Mouse (Mus musculus) Patski (cell line): Measurements from ENCODE around the gene Smim14. TPM values are rescaled to one million over a fixed set of nuclear protein-coding genes. Genes with fewer than 3 reads are reported as not detected.

Source experiments
- ATAC-seq: fragments of 100-300 bp; one replicate; pipeline ENCODE4 v1.8.0; 2021
- CTCF ChIA-PET: fragments of 350-600 bp; sonication (Branson Sonifier 250); formaldehyde crosslinking; loops from one replicate; lab custom pipeline; 2022; ENCODE audit warnings: inconsistent platforms; lab: Charles Lee
- POLR2A ChIA-PET: fragments of 350-600 bp; sonication (Branson Sonifier 250); formaldehyde crosslinking; loops from one replicate; lab custom pipeline; 2022; ENCODE audit warnings: antibody characterized with exemption, inconsistent platforms; lab: Charles Lee
- DNase-seq: peaks from one replicate; pipeline ENCODE4 v3.0.0-alpha.2; 2011; ENCODE audit warnings: low read depth, low spot score
- H3K27me3 ChIP-seq: fragments of 371-371 bp; one replicate; pipeline ENCODE4 v1.5.1; 2021
- CTCF ChIP-seq: fragments of 100-300 bp; IDR thresholded peaks from one replicate; pipeline ENCODE4 v1.5.1; 2021
- in situ Hi-C: fragments of 300-500 bp; cut with MboI; formaldehyde crosslinking; loops from 3 replicates; pipeline ENCODE4 v1.11.1; 2018; ENCODE audit warnings: low pct_unique_long_range_greater_than_20kb, mixed read lengths
- polyA plus RNA-seq: library from polyadenylated mRNA; unstranded; gene quantifications from one replicate; pipeline ENCODE4 v1.2.3, GENCODE M21; 2021

The Smim14 gene
- polyA plus RNA-seq, 1 experiment from 2014 or later: 122 TPM

DNA sequence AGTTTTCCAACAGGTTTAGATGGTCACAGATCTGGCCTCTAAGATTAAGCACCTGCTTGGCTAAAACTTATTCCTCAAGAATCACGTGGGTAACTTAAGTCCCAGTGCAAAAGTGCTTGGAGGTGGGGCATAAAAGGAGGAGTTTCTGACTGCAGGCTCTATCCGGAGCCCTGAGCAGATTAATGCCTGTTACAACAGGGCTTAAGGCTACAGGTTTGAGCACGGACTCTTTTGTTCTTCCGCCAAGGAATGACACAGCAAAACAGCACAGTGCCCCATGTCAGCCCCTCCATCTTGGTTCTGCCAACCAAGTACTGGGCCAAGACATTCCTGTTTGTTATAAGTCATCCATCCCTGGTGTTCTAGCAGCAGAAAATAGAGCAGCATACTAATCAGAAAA lies 108.7 kb downstream of the Smim14 start:
- POLR2A ChIA-PET: no interaction called here
- CTCF ChIA-PET: no interaction called here

DNA sequence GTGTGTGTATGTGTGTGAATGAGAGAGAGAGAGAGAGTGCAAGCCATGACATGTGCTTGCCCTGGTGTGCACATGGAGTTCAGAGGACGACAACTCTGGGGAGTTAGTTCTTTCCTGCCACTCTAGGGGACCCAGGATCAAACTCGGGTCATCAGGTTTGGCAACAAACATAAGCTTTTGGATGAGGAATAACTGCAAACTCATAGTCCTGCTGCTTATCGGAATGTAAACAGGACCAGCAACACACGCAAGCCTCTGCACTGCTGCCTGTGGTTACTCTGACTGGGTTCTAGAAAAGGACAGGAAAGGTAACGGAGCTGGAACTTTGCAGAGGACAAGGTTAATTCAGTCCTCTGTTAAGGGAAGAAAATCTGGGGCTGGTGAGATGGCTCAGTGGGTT lies 111.7 kb downstream of the Smim14 start:
- DNase-seq (no peak), ATAC-seq (no peak)
- in situ Hi-C loops: no loop called here
- no peak for TF ChIP-seq CTCF
- CTCF ChIA-PET: no interaction called here
- H3K27me3 ChIP-seq: no peaks in the 10 kb centered on the region
- POLR2A ChIA-PET: interaction anchor here (0.7 to 1.7 kb wide), 2 partner anchors 10 to 11 kb away, joined by 4 read pairs; partner anchors contain the start of gene Ugdh

More for the DNA sequence above, 108.7 kb downstream of the Smim14 start:
- ATAC-seq (no peak), DNase-seq (no peak)
- H3K27me3 ChIP-seq: no peaks in the 10 kb centered on the region
- in situ Hi-C loops: no loop called here
- no peak for TF ChIP-seq CTCF

DNA sequence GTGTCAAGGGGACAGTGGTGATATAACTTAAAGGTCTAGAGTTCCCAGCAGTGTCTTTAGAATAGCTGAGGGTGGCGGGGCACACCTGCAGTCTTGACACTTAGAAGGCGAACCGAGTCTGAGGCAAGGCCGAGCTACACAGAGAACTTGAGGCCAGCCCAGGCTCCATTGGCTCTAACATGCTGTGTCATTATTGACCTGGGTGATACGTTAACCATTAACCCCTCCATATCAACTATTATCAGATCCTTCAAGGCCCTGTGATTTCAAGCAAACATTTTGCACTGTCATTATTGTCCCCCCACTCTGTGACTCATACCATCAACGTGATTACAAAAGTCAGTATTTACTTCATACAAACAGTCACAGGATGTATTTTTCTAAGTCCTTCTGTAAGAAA lies 112.8 kb downstream of the Smim14 start:
- in situ Hi-C loops: no loop called here
- DNase-seq (no peak), ATAC-seq (no peak)
- ChIA-PET POLR2A (interaction anchor here (0.7 kb wide), 1 partner anchor 10 kb away, joined by 4 read pairs; no protein-coding TSS in a partner anchor), CTCF (interaction anchor here (1.4 kb wide), 1 partner anchor 101 kb away, joined by 4 read pairs; no protein-coding TSS in a partner anchor)
- no peak for TF ChIP-seq CTCF
- H3K27me3 ChIP-seq: no peaks in the 10 kb centered on the region

DNA sequence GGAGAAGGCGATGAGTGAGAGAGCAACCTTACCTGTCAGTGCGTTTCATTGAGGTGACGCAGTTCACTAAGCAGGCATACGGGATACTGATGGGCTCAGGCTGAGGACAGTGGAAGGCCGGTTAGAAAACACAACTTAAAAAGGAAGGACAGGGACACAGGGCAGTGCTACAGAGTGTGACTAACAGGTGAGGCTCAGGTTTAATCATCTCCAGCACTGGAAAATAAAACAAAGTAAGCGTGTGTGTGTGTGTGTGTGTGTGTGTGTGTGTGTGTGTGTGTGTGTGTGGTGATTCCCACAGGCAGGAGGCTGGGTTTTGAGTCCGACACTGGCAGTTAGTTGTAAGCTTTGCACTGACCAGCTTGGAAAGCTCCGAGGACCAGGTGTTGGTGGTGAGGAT lies 114.2 kb downstream of the Smim14 start:
- no peak for DNase-seq
- no peak for ATAC-seq
- ChIA-PET CTCF (interaction anchor here (1.4 kb wide), 1 partner anchor 103 kb away, joined by 4 read pairs; no protein-coding TSS in a partner anchor), POLR2A (no interaction called here)
- H3K27me3 ChIP-seq: no peaks in the 10 kb centered on the region
- no peak for TF ChIP-seq CTCF
- in situ Hi-C loops: no loop called here

DNA sequence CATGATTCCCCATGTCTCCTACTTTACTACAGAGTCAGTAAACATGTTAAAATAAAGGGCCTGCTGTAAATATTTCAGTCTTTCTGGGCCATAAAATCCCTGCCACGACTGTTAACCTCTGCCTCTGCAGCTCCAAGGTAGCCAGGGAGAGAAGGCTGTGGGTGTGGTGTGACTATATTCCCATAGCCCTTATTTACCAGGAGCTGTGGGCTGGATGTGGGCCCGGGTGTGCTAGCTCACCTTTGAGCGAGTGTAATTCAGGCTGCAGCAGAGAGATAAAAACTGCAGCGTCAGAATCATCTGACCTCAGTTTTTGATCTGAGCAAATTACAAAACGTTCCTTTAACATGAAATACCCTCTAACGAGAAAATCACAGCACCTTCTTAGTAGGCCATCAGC lies 116.2 kb downstream of the Smim14 start:
- DNase-seq (no peak), ATAC-seq (no peak)
- H3K27me3 ChIP-seq: no peaks in the 10 kb centered on the region
- ChIA-PET CTCF (interaction anchor here (1.0 to 1.4 kb wide), 2 partner anchors 12 to 273 kb away, joined by 3 read pairs; no protein-coding TSS in a partner anchor), POLR2A (no interaction called here)
- in situ Hi-C loops: no loop called here
- no peak for TF ChIP-seq CTCF

DNA sequence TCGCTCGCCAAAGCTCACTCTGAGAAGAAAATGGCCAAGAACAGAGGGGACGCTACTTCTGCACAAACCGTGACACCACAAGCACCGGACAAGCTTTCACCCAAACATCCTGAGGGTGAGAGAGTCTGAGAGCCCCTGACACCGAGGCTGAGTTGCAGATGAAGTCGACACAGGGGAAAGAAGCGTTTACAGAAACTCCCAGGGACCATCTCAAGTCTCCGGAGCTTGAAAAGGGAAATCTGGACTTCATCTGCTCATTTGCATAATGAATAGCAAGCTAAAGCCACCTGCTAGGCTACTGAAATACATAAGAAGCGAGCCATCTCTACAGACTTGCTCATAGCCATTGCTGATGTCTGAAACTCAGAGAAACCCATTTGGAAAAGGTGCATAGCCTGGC lies 117.8 kb downstream of the Smim14 start:
- no peak for TF ChIP-seq CTCF
- H3K27me3 ChIP-seq: no peaks in the 10 kb centered on the region
- ChIA-PET POLR2A (no interaction called here), CTCF (interaction anchor here (1.1 kb wide), 2 partner anchors 12 to 255 kb away, joined by 3 read pairs; no protein-coding TSS in a partner anchor)
- DNase-seq (no peak), ATAC-seq (no peak)
- in situ Hi-C loops: no loop called here

DNA sequence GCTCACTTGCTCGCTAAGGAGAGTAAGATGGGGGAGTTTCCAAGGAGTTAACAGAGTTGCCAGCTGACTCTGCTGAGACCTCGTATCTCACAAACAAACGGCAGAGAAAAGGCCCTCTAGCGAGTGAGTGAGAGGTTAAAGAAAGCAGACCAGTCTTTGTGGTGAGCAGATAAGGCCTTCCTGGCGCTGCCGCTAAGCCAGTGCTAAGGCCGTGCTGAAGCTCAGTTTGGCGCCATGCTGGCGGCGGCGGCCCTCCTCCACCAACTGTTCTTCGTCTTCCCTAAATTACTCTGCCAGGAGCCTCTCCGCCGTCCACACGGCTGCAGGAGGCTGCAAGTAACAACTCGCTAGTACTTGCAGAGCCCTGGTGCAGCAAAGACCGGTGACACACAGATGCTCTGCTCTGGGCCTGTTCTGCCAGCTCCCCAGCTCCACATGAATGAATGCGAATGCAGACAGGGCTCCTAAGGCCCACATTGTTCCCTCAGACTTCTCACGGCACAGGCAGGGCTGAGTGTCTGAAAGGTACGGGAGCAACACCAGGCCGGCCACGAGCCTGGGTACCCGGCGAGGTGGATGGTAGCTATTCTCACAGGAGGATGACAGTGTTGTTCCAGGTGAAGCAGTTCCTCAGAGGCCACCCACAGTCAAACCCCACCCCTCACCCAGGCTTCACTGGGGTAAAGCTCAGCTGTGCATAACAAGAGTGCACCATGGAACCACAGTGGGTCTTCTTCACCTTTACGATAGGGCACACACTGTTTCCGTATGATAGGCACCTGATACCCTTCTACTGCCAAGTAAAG lies 121.1 kb downstream of the Smim14 start:
- DNase-seq: no peak
- POLR2A ChIA-PET: no interaction called here

DNA sequence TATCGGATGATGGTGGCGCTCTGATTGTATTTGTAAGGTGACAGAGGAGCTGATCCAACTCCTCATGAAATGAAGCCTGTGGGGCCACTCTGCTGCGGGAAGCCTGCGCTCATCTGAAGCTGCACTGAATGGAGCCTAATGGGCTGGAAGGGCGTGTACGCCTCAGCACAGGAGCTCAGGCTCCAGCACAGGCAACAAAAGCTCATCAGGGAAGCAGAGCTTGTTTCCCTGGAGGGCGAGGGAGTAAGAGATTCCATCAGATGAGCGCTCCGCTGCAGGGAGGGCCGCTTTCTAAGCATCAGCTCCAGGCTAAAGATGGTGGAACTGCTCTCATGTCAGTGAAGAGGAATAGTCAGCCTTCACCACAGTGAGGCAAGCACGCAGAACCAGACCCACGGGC lies 129.0 kb downstream of the Smim14 start:
- POLR2A ChIA-PET: interaction anchor here (1.0 kb wide), 1 partner anchor 78 kb away, joined by 6 read pairs; no protein-coding TSS in a partner anchor

More for the DNA sequence above, 121.1 kb downstream of the Smim14 start:
- in situ Hi-C loops: no loop called here
- CTCF ChIA-PET: no interaction called here
- TF ChIP-seq CTCF: no peak
- ATAC-seq: no peak
- no peaks in the 10 kb centered on the region for H3K27me3 ChIP-seq

DNA sequence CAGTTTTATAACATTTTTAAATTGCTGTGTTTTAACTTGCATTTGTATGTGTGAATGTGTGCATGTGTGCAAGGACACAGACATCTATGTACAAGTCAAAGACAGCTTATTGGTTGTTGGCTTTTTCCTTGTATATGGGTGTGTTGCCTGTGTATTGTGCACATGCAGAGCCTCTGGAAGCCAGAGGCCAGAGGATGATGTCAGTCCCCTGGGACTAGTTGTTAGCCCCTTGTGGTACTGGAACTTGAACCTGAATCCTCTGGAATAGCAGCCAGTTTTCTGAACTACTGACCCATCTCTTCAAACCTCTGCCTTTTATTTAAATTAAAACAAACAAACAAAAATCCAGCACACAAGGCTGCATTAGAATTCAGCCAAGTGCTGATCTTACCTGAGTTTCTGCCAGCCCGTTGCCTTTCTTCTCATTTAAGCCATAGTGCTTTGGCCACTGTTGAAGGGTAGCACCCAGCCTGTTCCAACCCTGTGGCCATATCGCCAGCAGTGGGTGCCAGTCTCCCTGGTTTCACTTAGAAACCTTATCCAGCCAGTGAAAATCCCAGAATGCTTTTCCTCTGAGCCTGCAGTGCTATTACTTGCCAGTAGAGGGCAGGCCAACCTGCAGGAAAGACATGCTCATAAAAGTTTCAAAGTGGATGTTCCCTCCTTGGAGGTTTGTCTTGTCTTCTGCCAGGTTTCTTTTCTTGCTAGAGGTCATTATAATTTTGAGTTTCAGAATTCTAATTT lies 135.6 kb downstream of the Smim14 start:
- ChIA-PET POLR2A (interaction anchor here (1.0 kb wide), 1 partner anchor 26 kb away, joined by 3 read pairs; no protein-coding TSS in a partner anchor), CTCF (interaction anchor here (1.7 kb wide), 1 partner anchor 10 kb away, joined by 6 read pairs; the partner anchor contains the start of genes Lias and Rpl9)
- ATAC-seq (peak; percentile 86), DNase-seq (peak; percentile 66)
- no peaks in the 10 kb centered on the region for H3K27me3 ChIP-seq
- in situ Hi-C loops: no loop called here
- TF ChIP-seq CTCF: peak; percentile 99

More for the DNA sequence above, 129.0 kb downstream of the Smim14 start:
- DNase-seq (no peak), ATAC-seq (no peak)
- CTCF ChIA-PET: interaction anchor here (1.6 kb wide), 1 partner anchor 9 kb away, joined by 4 read pairs; no protein-coding TSS in a partner anchor
- in situ Hi-C loops: no loop called here
- no peak for TF ChIP-seq CTCF
- H3K27me3 ChIP-seq: no peaks in the 10 kb centered on the region

Other genes with a start within 250 kb of the Smim14 start
- gene Rfc1, start 201.5 kb downstream of the Smim14 start, polyA plus RNA-seq: 50.2 TPM
- 0.05 TPM for gene Klb, start 188.9 kb downstream of the Smim14 start, polyA plus RNA-seq
- 1,404 TPM for gene Rpl9, start 145.7 kb downstream of the Smim14 start, polyA plus RNA-seq
- 44.5 TPM for gene Lias, start 145.7 kb downstream of the Smim14 start, polyA plus RNA-seq
- 64.2 TPM for gene Ugdh, start 101.2 kb downstream of the Smim14 start, polyA plus RNA-seq
- gene Gm43552, start 44.4 kb downstream of the Smim14 start, polyA plus RNA-seq: not detected
- gene Ube2k, start within 50 bp of the Smim14 start, polyA plus RNA-seq: 130 TPM
- 104 TPM for gene Pds5a, start 161.1 kb upstream of the Smim14 start, polyA plus RNA-seq
- gene N4bp2, start 226.3 kb upstream of the Smim14 start, polyA plus RNA-seq: 9.8 TPM